Mouse (Mus musculus) neutrophil, adult 59 days (primary cell): ENCODE data around the gene Ubiad1. TPM values are rescaled to one million over a fixed set of nuclear protein-coding genes. Genes with fewer than 3 reads are reported as not detected.

Source experiments
- total RNA-seq, 2 experiments: library from RNA; stranded (reverse); gene quantifications; 1 replicate in 1 of 2; 2 replicates in 1 of 2; pipeline ENCODE4 v1.2.4; 2023

Gene Ubiad1
- total RNA-seq = 1 to 10 TPM; 4.5 to 5.1 TPM

DNA sequence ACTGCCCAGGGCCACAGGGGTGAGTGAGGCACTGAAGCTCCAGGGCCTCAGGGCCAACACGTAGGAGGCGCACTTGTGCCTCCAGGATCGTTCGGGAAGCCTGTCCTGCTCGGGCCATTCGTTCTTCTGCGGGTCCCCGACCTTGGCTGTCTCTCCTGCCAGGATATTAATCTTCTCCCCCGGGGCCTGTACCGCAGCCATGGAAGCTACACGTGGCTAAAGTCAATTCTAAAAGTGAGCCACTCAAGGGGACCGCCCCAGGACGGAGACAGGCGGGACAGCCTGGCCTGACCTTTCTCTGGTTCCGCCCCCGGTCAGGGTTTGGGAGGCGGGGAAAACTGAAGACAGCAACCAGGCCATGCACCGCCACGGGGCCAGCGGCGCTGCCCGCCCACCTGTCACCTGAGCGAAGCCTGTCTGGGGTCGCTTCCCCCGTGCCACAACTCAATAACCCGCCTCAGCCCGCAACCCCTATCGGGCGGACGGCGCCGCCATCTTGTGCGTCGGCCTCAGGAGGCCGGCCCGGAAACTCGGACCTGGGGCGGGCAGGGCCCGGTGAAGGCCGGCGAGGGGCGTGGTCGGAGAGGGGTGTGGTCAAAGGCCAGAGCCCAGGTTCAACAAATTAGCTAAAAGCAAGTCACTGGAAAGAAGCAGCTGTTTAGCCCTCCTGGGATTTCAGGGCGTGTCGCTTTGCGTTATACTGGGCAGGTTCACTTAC is at the start of gene Ubiad1:
Gene Ubiad1 (minus strand): TSS at position 522 of the 718 bp plus-strand sequence.

DNA sequence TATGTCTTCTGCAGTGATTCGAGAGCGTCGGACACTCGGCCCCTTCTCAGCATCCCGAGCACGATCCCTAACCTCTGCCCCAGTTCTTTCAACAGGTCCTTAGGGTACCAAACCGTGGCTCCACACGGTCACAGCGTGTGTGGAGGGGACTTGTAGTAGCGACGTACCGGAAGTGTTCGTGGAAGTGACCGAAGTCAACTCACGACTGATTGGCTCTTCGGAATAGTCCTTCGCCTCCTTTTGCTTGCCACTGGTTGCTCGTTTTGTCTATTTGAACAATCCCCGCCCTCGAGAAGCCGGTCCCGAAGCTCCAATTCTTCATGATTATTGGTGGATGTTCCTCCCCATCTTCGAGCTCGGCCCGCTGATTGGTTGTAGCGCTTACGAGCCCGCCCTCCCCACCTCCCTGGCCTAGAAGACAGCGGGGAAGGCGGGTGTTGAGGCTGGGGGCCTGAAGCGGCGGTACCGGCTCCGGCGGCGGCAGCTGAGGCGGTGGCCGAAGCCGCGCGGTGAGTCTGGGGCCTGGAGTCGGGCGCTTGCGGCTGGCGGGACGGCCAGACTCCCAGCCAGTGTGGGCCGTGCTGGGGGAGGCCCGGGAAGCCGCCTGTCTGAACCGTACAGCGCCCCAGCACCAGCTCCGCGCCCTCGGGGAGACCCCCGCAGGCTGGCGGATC is 3.7 kb upstream of the Ubiad1 start, which contains the start of gene Mtor:
Gene Mtor (plus strand): TSS at position 433 of the 674 bp plus-strand sequence.

Other genes with a start within 250 kb of the Ubiad1 start
- not detected for gene Disp3, start 156.8 kb downstream of the Ubiad1 start, total RNA-seq
- 10 to 100 TPM; 21.1 to 31.2 TPM for gene Mtor, start 3.8 kb upstream of the Ubiad1 start, total RNA-seq
- gene Angptl7, start 55.7 kb upstream of the Ubiad1 start, total RNA-seq = not detected
- 10 to 100 TPM; 41.0 to 44.8 TPM for gene Exosc10, start 113.7 kb upstream of the Ubiad1 start, total RNA-seq
- gene Srm, start 146.7 kb upstream of the Ubiad1 start, total RNA-seq = 10 to 100 TPM; 18.3 TPM
- gene Masp2, start 157.8 kb upstream of the Ubiad1 start, total RNA-seq = not detected
- 100 to 1,000 TPM; 166 to 184 TPM for gene Tardbp, start 182.2 kb upstream of the Ubiad1 start, total RNA-seq
- gene Gm572, start 198.5 kb upstream of the Ubiad1 start, total RNA-seq = not detected